14 mouse cellular contexts compared by ENCODE assay signal in genomic region chr4:148846724-148847123, GRCm38 (mm10). TPM values are rescaled to one million over a fixed set of nuclear protein-coding genes. Genes with fewer than 3 reads are reported as not detected.
DNase-seq lines count a peak whose midpoint lies in the region; ATAC-seq and TF ChIP-seq lines count a peak whose summit lies in the region.
"Had no signal": no experiment of that assay in that cellular context is flagged by ENCODE, and none has a peak within 500 bp of the region (broad histone marks: within the 10 kb centered on the region; RNA-seq: fewer than 3 reads in every experiment).

No protein-coding gene starts in this region.

- TF ChIP-seq EP300 in CH12.LX (IDR thresholded peaks at IDR 0.05; ENCODE audit: low read length), result no peak

- no peak overlapping the region for H3K9ac ChIP-seq in forebrain, embryonic 11.5 days (ENCODE audit: low read length)
- H3K9ac ChIP-seq in kidney, embryonic 14.5 days (ENCODE audit: low read depth, low read length), result no peak overlapping the region
- H3K9ac ChIP-seq in CH12.LX (ENCODE audit: insufficient read depth, low read depth), result no peak overlapping the region
- no peak overlapping the region for H3K9ac ChIP-seq in limb, embryonic 15.5 days
- H3K9ac ChIP-seq: liver, embryonic 14.5 days had no signal

- no peak for ATAC-seq in forebrain, embryonic 11.5 days (replicated peaks; ENCODE audit: low FRiP score)
- no peak for ATAC-seq in kidney, embryonic 14.5 days (ENCODE audit: low FRiP score, low TSS enrichment)
- no peak for ATAC-seq in limb, embryonic 15.5 days (ENCODE audit: insufficient number of reproducible peaks, low FRiP score, low TSS enrichment, low read depth)
- ATAC-seq: intestine, embryonic 16.5 days had no signal

- in situ Hi-C loops in CH12.LX (cut with MboI; ENCODE audit: low pct_ligation_motif_present, low pct_unique_long_range_greater_than_20kb, low sequenced_read_pairs), result no loop called here

- H3K27me3 ChIP-seq in forebrain, embryonic 10.5 days (ENCODE audit: poor library complexity, severe bottlenecking), result peaks cover 95% of the 10 kb centered on the region
- 0 out of 2 replicates have a peak, but pooled peaks cover 2% of the 10 kb centered on the region for H3K27me3 ChIP-seq in forebrain, embryonic 11.5 days (ENCODE audit: control insufficient read depth, insufficient read depth, low read length)
- no peaks in the 10 kb centered on the region for H3K27me3 ChIP-seq in kidney, embryonic 14.5 days (ENCODE audit: control insufficient read depth, insufficient read depth, low read length)
- H3K27me3 ChIP-seq in CH12.LX (replicated peaks), result peaks cover 91% of the 10 kb centered on the region
- H3K27me3 ChIP-seq in limb, embryonic 15.5 days, result peaks cover 59% of the 10 kb centered on the region

- no peaks in the 10 kb centered on the region for H3K9me3 ChIP-seq in forebrain, embryonic 10.5 days
- H3K9me3 ChIP-seq in forebrain, embryonic 11.5 days (ENCODE audit: control insufficient read depth, low read length), result no peaks in the 10 kb centered on the region
- no peaks in the 10 kb centered on the region for H3K9me3 ChIP-seq in kidney, embryonic 14.5 days (ENCODE audit: control insufficient read depth, low read length)
- H3K9me3 ChIP-seq in CH12.LX (replicated peaks; ENCODE audit: low read length), result no peaks in the 10 kb centered on the region
- H3K9me3 ChIP-seq in limb, embryonic 15.5 days, result no peaks in the 10 kb centered on the region
- H3K9me3 ChIP-seq: G1E had no signal

- dilution Hi-C loops in CH12.LX (cut with MboI; ENCODE audit: extremely low pct_ligation_motif_present, extremely low pct_unique_long_range_greater_than_20kb, low sequenced_read_pairs), result no loop called here

- TF ChIP-seq POLR2A in CH12.LX (IDR thresholded peaks at IDR 0.05; ENCODE audit: low read depth, low read length), result no peak

- H3K36me3 ChIP-seq in forebrain, embryonic 10.5 days (replicated peaks), result no peaks in the 10 kb centered on the region
- no peaks in the 10 kb centered on the region for H3K36me3 ChIP-seq in forebrain, embryonic 11.5 days (ENCODE audit: control insufficient read depth, insufficient read depth, low read length)
- H3K36me3 ChIP-seq in kidney, embryonic 14.5 days (ENCODE audit: control insufficient read depth, insufficient read depth, low read length), result no peaks in the 10 kb centered on the region
- H3K36me3 ChIP-seq in CH12.LX (replicated peaks in 1 of 2; ENCODE audit: control insufficient read depth in 1 of 2, insufficient read depth in 1 of 2, low read length in 1 of 2), result no peaks in the 10 kb centered on the region
- H3K36me3 ChIP-seq in limb, embryonic 15.5 days, result no peaks in the 10 kb centered on the region
- H3K36me3 ChIP-seq: G1E had no signal

- DNase-seq in forebrain, embryonic 10.5 days (ENCODE audit: extremely low spot score, low spot score), result no peak
- no peak for DNase-seq in forebrain, embryonic 11.5 days (ENCODE audit: low spot score)
- DNase-seq in kidney, adult 18-20 months, result no peak
- DNase-seq in CH12.LX (ENCODE audit: extremely low read depth) (no peak), MN1 (ENCODE audit: low spot score) (no peak)
- no peak for DNase-seq in right cerebral cortex, postnatal 4 days
- DNase-seq: cerebellum, adult 11-12 months; embryo, embryonic 11 days had no signal

- 0 out of 2 replicates have a peak overlapping the region, but pooled peaks have one; percentile 2 for H3K4me3 ChIP-seq in forebrain, embryonic 10.5 days
- no peak overlapping the region for H3K4me3 ChIP-seq in forebrain, embryonic 11.5 days (ENCODE audit: low read depth, low read length)
- no peak overlapping the region for H3K4me3 ChIP-seq in kidney, embryonic 14.5 days (ENCODE audit: low read length)
- H3K4me3 ChIP-seq in CH12.LX (replicated peaks in 1 of 3; ENCODE audit: low read depth in 2 of 3, low read length in 2 of 3, poor library complexity in 1 of 3), result no peak overlapping the region
- peak overlapping the region; percentile 3; the same call in 1 of the 2 replicates for H3K4me3 ChIP-seq in limb, embryonic 15.5 days
- H3K4me3 ChIP-seq: left cerebral cortex, adult 2 months had no signal

- H3K27ac ChIP-seq in forebrain, embryonic 10.5 days, result no peak overlapping the region
- H3K27ac ChIP-seq in forebrain, embryonic 11.5 days (ENCODE audit: low read depth, low read length), result no peak overlapping the region
- no peak overlapping the region for H3K27ac ChIP-seq in kidney, embryonic 14.5 days (ENCODE audit: low read depth, low read length)
- no peak overlapping the region for H3K27ac ChIP-seq in CH12.LX (ENCODE audit: insufficient read depth, low read depth)
- H3K27ac ChIP-seq in limb, embryonic 15.5 days, result no peak overlapping the region
- H3K27ac ChIP-seq: left cerebral cortex, adult 2 months; liver, embryonic 14.5 days had no signal

- H3K4me1 ChIP-seq in forebrain, embryonic 10.5 days, result peaks cover 68% of the 10 kb centered on the region
- peaks cover 8% of the 10 kb centered on the region for H3K4me1 ChIP-seq in forebrain, embryonic 11.5 days (replicated peaks; ENCODE audit: control insufficient read depth, insufficient read depth, low read length)
- H3K4me1 ChIP-seq in kidney, embryonic 14.5 days (ENCODE audit: control insufficient read depth, insufficient read depth, low read length), result peaks cover 23% of the 10 kb centered on the region
- H3K4me1 ChIP-seq in CH12.LX (ENCODE audit: control insufficient read depth in 1 of 2, insufficient read depth in 2 of 2), result peaks cover 0 to 3% of the 10 kb centered on the region in 2 experiments; a peak in 1 of 4 replicates
- peaks cover 35% of the 10 kb centered on the region for H3K4me1 ChIP-seq in limb, embryonic 15.5 days

- H3K4me2 ChIP-seq in forebrain, embryonic 11.5 days (ENCODE audit: low read depth, low read length, severe bottlenecking), result no peak overlapping the region
- H3K4me2 ChIP-seq in kidney, embryonic 14.5 days (replicated peaks; ENCODE audit: low read depth, low read length), result peak overlapping the region; percentile 5; the same call in 1 of the 2 replicates
- no peak overlapping the region for H3K4me2 ChIP-seq in CH12.LX (ENCODE audit: insufficient read depth, low read depth, poor library complexity, severe bottlenecking)
- H3K4me2 ChIP-seq in limb, embryonic 15.5 days, result peak overlapping the region; percentile 19; the same call in 1 of the 2 replicates

- TF ChIP-seq RAD21 in CH12.LX (IDR thresholded peaks at IDR 0.05; ENCODE audit: low read depth, low read length), result no peak

- WGBS in forebrain, embryonic 10.5 days, result 70% methylated on average over 11 of the region's 11 CpGs
- WGBS in forebrain, embryonic 11.5 days, result 67% methylated on average over 11 of the region's 11 CpGs
- WGBS in kidney, embryonic 14.5 days, result 67% methylated on average over 11 of the region's 11 CpGs
- WGBS in limb, embryonic 15.5 days, result 50% methylated on average over 11 of the region's 11 CpGs

- no peaks in the 10 kb centered on the region for H3K79me2 ChIP-seq in CH12.LX (replicated peaks; ENCODE audit: control insufficient read depth, extremely low read depth, insufficient read depth, poor library complexity, severe bottlenecking)

- no peak for TF ChIP-seq CTCF in CH12.LX (conservative IDR thresholded peaks at IDR 0.05 in 1 of 2, IDR thresholded peaks at IDR 0.05 in 1 of 2; ENCODE audit: low read depth in 2 of 2, low read length in 2 of 2)

TF ChIP-seq in CH12.LX, 34 proteins besides CTCF, POLR2A, EP300 and RAD21:
- peak; percentile 64 for TF ChIP-seq USF1 (IDR thresholded peaks at IDR 0.05; ENCODE audit: low read depth, low read length)
- no peak for TF ChIP-seq MEF2A (IDR thresholded peaks at IDR 0.05; ENCODE audit: borderline replicate concordance, low read depth, low read length)
- TF ChIP-seq USF2 (conservative IDR thresholded peaks at IDR 0.05; ENCODE audit: low read depth, low read length), result peak; percentile 75
- TF ChIP-seq CHD1 (IDR thresholded peaks at IDR 0.05; ENCODE audit: low read depth, low read length), result no peak
- no peak for TF ChIP-seq IRF4 (IDR thresholded peaks at IDR 0.05; ENCODE audit: low read depth, low read length)
- TF ChIP-seq E2F4 (IDR thresholded peaks at IDR 0.05; ENCODE audit: insufficient replicate concordance, low read depth, low read length), result no peak
- peak; percentile 72 for TF ChIP-seq BHLHE40 (IDR thresholded peaks at IDR 0.05; ENCODE audit: low read depth, low read length)

RNA-seq across cellular contexts. Expression of gene Casz1, which starts 42.5 kb away (rescaled TPM):
- polyA plus RNA-seq in forebrain, embryonic 10.5 days (2016; fragmentation: Nextera tagmentation; extraction: Ambion mirVana), result 4.4 and 4.7 TPM in 2 replicates
- polyA plus RNA-seq in forebrain, embryonic 11.5 days (2014; fragmentation: Nextera tagmentation; extraction: Ambion mirVana), result 3.4 and 3.6 TPM in 2 replicates
- 3.9 and 7.6 TPM in 2 replicates for polyA plus RNA-seq in kidney, embryonic 14.5 days (2014; fragmentation: Nextera tagmentation; extraction: Ambion mirVana)
- total RNA-seq in CH12.LX (2012; rRNA removed) (0.13 and 0.17 TPM in 2 replicates), CH12.LX (2014; rRNA removed) (0.12 and 0.23 TPM in 2 replicates)
- polyA plus RNA-seq in CH12.LX (2012; ENCODE audit: insufficient read length, low read depth), result 0.36 and 0.37 TPM in 2 replicates
- 7.2 and 9.9 TPM in 2 replicates for polyA plus RNA-seq in limb, embryonic 15.5 days (2015; fragmentation: Nextera tagmentation; extraction: Ambion mirVana)

Comparison
In these comparisons a context has a peak if more than half of its experiments do, and no peak if none do; other contexts are left out.
1. H3K4me3 ChIP-seq: peak in forebrain, embryonic 10.5 days (single experiment) and limb, embryonic 15.5 days (single experiment); none in forebrain, embryonic 11.5 days (single experiment), kidney, embryonic 14.5 days (single experiment) and CH12.LX (0 of 3).
2. H3K4me2 ChIP-seq: peak in kidney, embryonic 14.5 days (single experiment) and limb, embryonic 15.5 days (single experiment); none in forebrain, embryonic 11.5 days (single experiment) and CH12.LX (single experiment).